Mouse (Mus musculus) heart, embryonic 12.5 days (tissue): ENCODE data around the gene Gm45785. TPM values are rescaled to one million over a fixed set of nuclear protein-coding genes. Genes with fewer than 3 reads are reported as not detected.

Experiments used
- ATAC-seq: fragments of 200-750 bp; cut with Nextera tagmentation; 2 replicates; pipeline ENCODE4 v1.8.0; 2017; ENCODE audit warnings: moderate TSS enrichment, moderate library complexity; ENCODE audit not compliant: insufficient number of reproducible peaks, low FRiP score
- H3K27ac ChIP-seq: fragments of 300-500 bp; sonication (generic); 2 replicates; pipeline ENCODE4 v1.5.1; 2016; ENCODE audit warnings: mild to moderate bottlenecking, moderate library complexity; ENCODE audit not compliant: poor library complexity, severe bottlenecking
- H3K27me3 ChIP-seq: fragments of 300-500 bp; sonication (generic); replicated peaks from 2 replicates; pipeline ENCODE4 v1.6.1; 2016; ENCODE audit warnings: mild to moderate bottlenecking, moderate library complexity
- H3K36me3 ChIP-seq: fragments of 300-500 bp; sonication (generic); 2 replicates; pipeline ENCODE4 v1.6.1; 2016; ENCODE audit warnings: mild to moderate bottlenecking, moderate library complexity
- H3K4me1 ChIP-seq: fragments of 300-500 bp; sonication (generic); replicated peaks from 2 replicates; pipeline ENCODE4 v1.6.1; 2016; ENCODE audit warnings: mild to moderate bottlenecking
- H3K4me2 ChIP-seq: fragments of 300-500 bp; sonication (generic); 2 replicates; pipeline ENCODE4 v1.6.1; 2016; ENCODE audit warnings: mild to moderate bottlenecking, moderate library complexity
- H3K4me3 ChIP-seq: fragments of 300-500 bp; sonication (generic); 2 replicates; pipeline ENCODE4 v1.5.1; 2016; ENCODE audit warnings: mild to moderate bottlenecking
- H3K9ac ChIP-seq: fragments of 300-500 bp; sonication (generic); 2 replicates; pipeline ENCODE4 v1.6.1; 2016; ENCODE audit warnings: mild to moderate bottlenecking, moderate library complexity
- H3K9me3 ChIP-seq: fragments of 300-500 bp; sonication (generic); replicated peaks from 2 replicates; pipeline ENCODE4 v1.6.1; 2016; ENCODE audit warnings: mild to moderate bottlenecking, moderate library complexity
- WGBS: fragments of 180-500 bp; shearing (Covaris S2); methylation state at CpG from one replicate; pipeline ENCODE4 v1.1.7; 2016; 5-methylcytosine and 5-hydroxymethylcytosine counted together
- polyA plus RNA-seq: library from polyadenylated mRNA; unstranded; fragments of >200 nt; fragmentation: Nextera tagmentation; extraction: Ambion mirVana; gene quantifications from 2 replicates; pipeline ENCODE4 v1.2.1, GENCODE M21; 2016

Gene Gm45785
- polyA plus RNA-seq, 1 experiment from 2014 or later = not detected

DNA sequence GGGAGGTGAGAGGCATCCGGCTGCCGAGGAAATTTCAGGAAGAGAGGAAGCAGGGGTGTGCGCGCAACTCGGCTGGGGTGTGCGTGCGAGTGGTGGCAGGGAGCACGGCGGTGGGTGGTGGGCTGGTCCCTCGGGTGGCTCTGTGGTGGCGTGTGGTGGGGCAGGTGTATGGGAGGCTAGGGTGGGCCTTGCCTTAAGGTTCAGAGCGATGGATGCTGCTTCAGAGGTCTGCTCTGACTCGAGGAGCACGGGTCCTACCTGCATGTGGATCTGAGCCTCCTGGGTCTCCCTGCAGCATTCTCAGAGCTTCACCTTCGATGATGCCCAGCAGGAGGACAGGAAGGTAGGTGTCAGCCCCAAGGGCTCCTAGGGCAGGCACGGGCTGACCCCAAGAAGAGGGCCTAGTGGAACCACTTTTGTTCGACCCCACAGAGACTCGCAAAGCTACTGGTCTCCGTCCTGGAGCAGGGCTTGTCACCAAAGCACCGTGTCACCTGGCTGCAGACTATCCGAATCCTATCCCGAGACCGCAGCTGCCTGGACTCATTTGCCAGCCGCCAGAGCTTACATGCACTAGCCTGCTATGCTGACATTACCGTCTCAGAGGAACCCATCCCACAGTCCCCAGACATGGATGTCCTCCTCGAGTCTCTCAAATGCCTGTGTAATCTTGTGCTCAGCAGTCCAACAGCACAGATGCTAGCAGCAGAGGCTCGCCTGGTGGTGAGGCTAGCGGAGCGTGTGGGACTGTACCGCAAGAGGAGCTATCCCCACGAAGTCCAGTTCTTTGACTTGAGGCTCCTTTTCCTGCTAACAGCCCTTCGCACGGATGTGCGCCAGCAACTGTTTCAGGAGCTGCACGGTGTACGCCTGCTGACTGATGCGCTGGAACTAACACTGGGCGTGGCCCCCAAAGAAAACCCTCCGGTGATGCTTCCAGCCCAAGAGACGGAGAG lies 1.7 kb upstream of the Gm45785 start, which contains the start of gene Bet1l:
TSS of gene Bet1l (minus strand) at position 28 of the 956 bp plus-strand sequence.
- no peaks in the 10 kb centered on the region for H3K27me3 ChIP-seq
- H3K4me2 ChIP-seq = peak within 1 kb of the TSS; percentile 87
- peaks cover 67% of the 10 kb centered on the region for H3K36me3 ChIP-seq
- no peaks in the 10 kb centered on the region for H3K9me3 ChIP-seq
- H3K4me3 ChIP-seq = peak within 1 kb of the TSS; percentile 70
- peak; percentile 40; the same call in 1 of the 2 replicates for ATAC-seq
- peaks cover 22% of the 10 kb centered on the region for H3K4me1 ChIP-seq
- peak within 1 kb of the TSS; percentile 87 for H3K27ac ChIP-seq
- peak within 1 kb of the TSS; percentile 87 for H3K9ac ChIP-seq
- 33% methylated on average over 40 of the region's 40 CpGs for WGBS

GRCm38 (mm10) chr7:140856785-140857549 lies 836 bp upstream of the Gm45785 start, which contains the start of gene Ric8a:
Ric8a (plus strand) TSS chr7:140856957.
- Histone ChIP-seq H3K27ac (peak within 1 kb of the TSS; percentile 87), H3K27me3 (no peaks in the 10 kb centered on the region), H3K4me2 (peak within 1 kb of the TSS; percentile 87), H3K4me3 (peak within 1 kb of the TSS; percentile 70), H3K36me3 (peaks cover 67% of the 10 kb centered on the region), H3K9me3 (no peaks in the 10 kb centered on the region), H3K9ac (peak within 1 kb of the TSS; percentile 87), H3K4me1 (peaks cover 22% of the 10 kb centered on the region)
- peak; percentile 88 for ATAC-seq
- under 1% methylated on average over 50 of the region's 50 CpGs for WGBS

GRCm38 (mm10) chr7:140855181-140855580 lies 950 bp downstream of the Gm45785 start:
- no peak for ATAC-seq
- Histone ChIP-seq H3K4me1 (peaks cover 22% of the 10 kb centered on the region), H3K4me2 (peak overlapping the region; percentile 87), H3K27ac (0 out of 2 replicates have a peak overlapping the region, but pooled peaks have one; percentile 87), H3K9me3 (no peaks in the 10 kb centered on the region), H3K27me3 (no peaks in the 10 kb centered on the region), H3K9ac (peak overlapping the region; percentile 87), H3K4me3 (peak overlapping the region; percentile 70), H3K36me3 (peaks cover 57% of the 10 kb centered on the region)
- WGBS = 70% methylated on average over 9 of the region's 9 CpGs

DNA sequence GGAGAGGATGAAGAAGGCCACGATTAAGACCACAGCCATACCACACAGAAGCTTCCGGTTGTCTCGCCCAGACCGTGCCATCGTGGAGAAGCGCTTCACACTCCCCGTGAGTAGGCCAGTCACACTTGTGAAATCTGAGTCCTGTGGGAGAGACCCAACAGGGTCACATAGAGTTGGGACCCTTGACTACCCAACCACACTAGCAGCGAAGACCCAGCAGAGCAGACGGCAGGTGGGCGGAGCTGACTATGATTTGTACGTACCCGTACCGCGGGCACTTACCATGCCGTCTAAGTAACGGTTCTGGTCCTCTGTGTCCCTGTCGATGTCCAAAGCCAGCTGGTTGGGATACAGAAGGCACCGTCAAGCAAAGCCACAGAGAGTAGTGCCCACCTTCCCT lies 1.6 kb downstream of the Gm45785 start:
- peak overlapping the region; percentile 87; the same call in 1 of the 2 replicates for H3K4me2 ChIP-seq
- H3K27me3 ChIP-seq = no peaks in the 10 kb centered on the region
- no peak overlapping the region for H3K27ac ChIP-seq
- H3K4me1 ChIP-seq = peaks cover 22% of the 10 kb centered on the region
- ATAC-seq = no peak
- H3K36me3 ChIP-seq = peaks cover 50% of the 10 kb centered on the region
- 91% methylated on average over 18 of the region's 18 CpGs for WGBS
- peak overlapping the region; percentile 70; the same call in 1 of the 2 replicates for H3K4me3 ChIP-seq
- H3K9ac ChIP-seq = no peak overlapping the region
- no peaks in the 10 kb centered on the region for H3K9me3 ChIP-seq

GRCm38 (mm10) chr7:140853386-140853785 lies 2.7 kb downstream of the Gm45785 start:
- Histone ChIP-seq H3K4me3 (no peak overlapping the region), H3K36me3 (peaks cover 39% of the 10 kb centered on the region), H3K4me2 (no peak overlapping the region), H3K4me1 (peaks cover 16% of the 10 kb centered on the region), H3K9ac (no peak overlapping the region), H3K9me3 (no peaks in the 10 kb centered on the region), H3K27me3 (no peaks in the 10 kb centered on the region), H3K27ac (no peak overlapping the region)
- ATAC-seq = no peak
- 86% methylated on average over 9 of the region's 9 CpGs for WGBS

GRCm38 (mm10) chr7:140851916-140852315 lies 4.2 kb downstream of the Gm45785 start:
- H3K36me3 ChIP-seq = peaks cover 39% of the 10 kb centered on the region
- peaks cover 13% of the 10 kb centered on the region for H3K4me1 ChIP-seq
- H3K4me2 ChIP-seq = no peak overlapping the region
- H3K4me3 ChIP-seq = no peak overlapping the region
- 94% methylated on average over 4 of the region's 4 CpGs for WGBS
- H3K27ac ChIP-seq = no peak overlapping the region
- H3K9me3 ChIP-seq = no peaks in the 10 kb centered on the region
- peaks cover 3% of the 10 kb centered on the region; the same call in 1 of the 2 replicates for H3K27me3 ChIP-seq
- ATAC-seq = no peak
- no peak overlapping the region for H3K9ac ChIP-seq

DNA sequence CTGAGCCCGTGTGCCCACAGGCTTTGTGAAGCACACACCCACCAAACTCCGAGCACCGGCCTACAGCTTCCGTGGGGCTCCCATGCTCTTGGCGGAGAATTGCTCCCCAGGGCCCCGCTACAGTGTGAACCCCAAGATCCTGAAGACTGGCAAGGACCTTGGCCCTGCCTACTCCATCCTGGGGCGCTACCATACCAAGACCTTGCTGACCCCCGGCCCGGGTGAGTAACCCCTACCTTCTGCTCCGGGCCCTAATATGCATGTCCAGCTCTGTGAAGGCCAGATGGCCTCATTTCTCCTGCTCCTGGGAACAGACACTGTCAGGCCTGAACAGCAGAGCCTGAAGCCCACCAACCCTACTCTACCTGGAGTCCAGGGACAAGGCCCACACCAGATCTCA lies 7.5 kb downstream of the Gm45785 start:
- no peak for ATAC-seq
- Histone ChIP-seq H3K4me1 (peaks cover 4% of the 10 kb centered on the region; the same call in 1 of the 2 replicates), H3K4me3 (no peak overlapping the region), H3K4me2 (no peak overlapping the region), H3K9ac (no peak overlapping the region), H3K36me3 (peaks cover 24% of the 10 kb centered on the region), H3K27ac (no peak overlapping the region), H3K27me3 (peaks cover 30% of the 10 kb centered on the region), H3K9me3 (no peaks in the 10 kb centered on the region)
- 84% methylated on average over 10 of the region's 10 CpGs for WGBS

GRCm38 (mm10) chr7:140847755-140848580 lies 8.2 kb downstream of the Gm45785 start, which contains the start of gene Odf3:
Odf3 (plus strand) TSS chr7:140847805.
- Histone ChIP-seq H3K27ac (no peak within 1 kb of the TSS), H3K4me2 (no peak within 1 kb of the TSS), H3K4me1 (peaks cover 4% of the 10 kb centered on the region; the same call in 1 of the 2 replicates), H3K27me3 (peaks cover 36% of the 10 kb centered on the region), H3K9ac (no peak within 1 kb of the TSS), H3K36me3 (peaks cover 18% of the 10 kb centered on the region), H3K9me3 (no peaks in the 10 kb centered on the region), H3K4me3 (no peak within 1 kb of the TSS)
- WGBS = 53% methylated on average over 11 of the region's 11 CpGs
- ATAC-seq = no peak

- H3K4me2 ChIP-seq = no peak overlapping the region
- H3K4me3 ChIP-seq = no peak overlapping the region
- H3K9ac ChIP-seq = no peak overlapping the region
- 79% methylated on average over 10 of the region's 10 CpGs for WGBS
- peaks cover 4% of the 10 kb centered on the region; the same call in 1 of the 2 replicates for H3K4me1 ChIP-seq
- H3K9me3 ChIP-seq = no peaks in the 10 kb centered on the region
- H3K36me3 ChIP-seq = peaks cover 5% of the 10 kb centered on the region
- no peak overlapping the region for H3K27ac ChIP-seq
- ATAC-seq = no peak
- H3K27me3 ChIP-seq = peaks cover 47% of the 10 kb centered on the region
These were observed 9.5 kb downstream of the Gm45785 start for GRCm38 (mm10) chr7:140846676-140847075.

- H3K36me3 ChIP-seq = no peaks in the 10 kb centered on the region
- H3K27ac ChIP-seq = no peak overlapping the region
- peaks cover 57% of the 10 kb centered on the region for H3K27me3 ChIP-seq
- 62% methylated on average over 4 of the region's 4 CpGs for WGBS
- H3K4me2 ChIP-seq = no peak overlapping the region
- ATAC-seq = no peak
- H3K4me3 ChIP-seq = no peak overlapping the region
- H3K9ac ChIP-seq = no peak overlapping the region
- H3K4me1 ChIP-seq = peaks cover 4% of the 10 kb centered on the region; the same call in 1 of the 2 replicates
- H3K9me3 ChIP-seq = no peaks in the 10 kb centered on the region
These were observed 10.4 kb downstream of the Gm45785 start for GRCm38 (mm10) chr7:140845683-140846082.
